Mouse (Mus musculus): ENCODE measurements around the gene Actg1.

- no peak for TF ChIP-seq ZC3H11A (IDR thresholded peaks at IDR 0.05; ENCODE audit: borderline replicate concordance, low read depth, low read length)
- TF ChIP-seq CHD2 (IDR thresholded peaks at IDR 0.05; ENCODE audit: low read depth, low read length) = no peak
- TF ChIP-seq HCFC1 (IDR thresholded peaks at IDR 0.05; ENCODE audit: borderline replicate concordance, insufficient read depth, low read length) = no peak
- TF ChIP-seq MAFK (IDR thresholded peaks at IDR 0.05; ENCODE audit: insufficient read depth, low read depth, low read length) = no peak
- no peak for TF ChIP-seq ZNF384 (IDR thresholded peaks at IDR 0.05; ENCODE audit: low read depth, low read length)
Measured at GRCm38 (mm10) chr11:120382509-120382908, 34.2 kb upstream of the Actg1 start.

Data from ES-E14 (cell line).